Mouse (Mus musculus) megakaryocyte, adult 5-6 weeks (primary cell): Measurements from ENCODE around the gene Mgat5b. TPM values are rescaled to one million over a fixed set of nuclear protein-coding genes. Genes with fewer than 3 reads are reported as not detected.

Experiments used
- ATAC-seq: 2 replicates; pipeline ENCODE4 v1.8.0; 2016; ENCODE audit warnings: mild to moderate bottlenecking, inconsistent platforms; ENCODE audit not compliant: poor library complexity, severe bottlenecking
- total RNA-seq, 2 experiments: library from RNA; stranded (forward) in 1 of 2; stranded (reverse) in 1 of 2; fragments of 153-499, 151-499 nt in 1 of 2; fragments of 221-1000, 200-1000 nt in 1 of 2; gene quantifications; 2 replicates each; pipeline versions ENCODE4 v1.2.3 to v1.2.4; 2015 to 2017

The Mgat5b gene
- total RNA-seq, 2 experiments from 2014 or later: 0.22 TPM; not detected in 1

DNA sequence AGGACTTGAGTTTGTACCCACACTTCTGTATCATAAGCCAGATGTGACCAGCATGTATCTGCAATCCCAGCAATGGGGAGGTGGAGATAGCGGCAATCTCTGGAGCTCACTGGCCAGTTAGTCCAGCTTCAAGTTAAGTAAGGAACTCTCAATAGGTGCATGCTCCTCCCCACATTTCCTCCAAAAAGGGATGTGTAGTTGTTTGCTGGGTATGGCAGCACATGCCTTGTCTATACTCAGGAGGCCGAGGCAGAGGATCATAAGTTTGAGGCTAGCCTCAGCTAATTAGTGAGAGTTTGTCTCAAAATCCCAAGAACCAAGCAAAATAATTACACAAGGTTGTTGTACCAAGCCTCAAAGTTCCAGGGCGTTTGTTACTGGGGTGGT lies 110.9 kb downstream of the Mgat5b start:
- ATAC-seq: no peak

DNA sequence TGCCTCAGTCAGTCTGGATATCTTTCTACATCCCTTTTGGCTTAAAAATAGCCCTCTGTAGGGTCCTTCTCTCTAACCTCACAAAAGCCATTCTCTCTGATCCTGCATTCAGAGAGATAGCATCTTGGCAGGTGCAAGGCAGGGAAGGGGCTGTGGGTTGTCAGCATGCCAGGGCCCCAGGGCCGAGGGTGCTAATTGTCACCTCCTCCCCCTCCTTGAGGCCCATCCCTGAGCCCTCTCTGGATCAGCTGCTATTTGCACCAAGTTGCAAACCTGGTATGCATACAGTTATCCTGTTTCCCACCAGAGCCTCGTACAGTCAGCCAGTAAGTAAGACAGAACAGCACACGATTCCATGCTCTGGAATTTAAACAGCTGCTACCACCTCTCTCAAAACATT lies 111.4 kb downstream of the Mgat5b start:
- ATAC-seq: no peak

DNA sequence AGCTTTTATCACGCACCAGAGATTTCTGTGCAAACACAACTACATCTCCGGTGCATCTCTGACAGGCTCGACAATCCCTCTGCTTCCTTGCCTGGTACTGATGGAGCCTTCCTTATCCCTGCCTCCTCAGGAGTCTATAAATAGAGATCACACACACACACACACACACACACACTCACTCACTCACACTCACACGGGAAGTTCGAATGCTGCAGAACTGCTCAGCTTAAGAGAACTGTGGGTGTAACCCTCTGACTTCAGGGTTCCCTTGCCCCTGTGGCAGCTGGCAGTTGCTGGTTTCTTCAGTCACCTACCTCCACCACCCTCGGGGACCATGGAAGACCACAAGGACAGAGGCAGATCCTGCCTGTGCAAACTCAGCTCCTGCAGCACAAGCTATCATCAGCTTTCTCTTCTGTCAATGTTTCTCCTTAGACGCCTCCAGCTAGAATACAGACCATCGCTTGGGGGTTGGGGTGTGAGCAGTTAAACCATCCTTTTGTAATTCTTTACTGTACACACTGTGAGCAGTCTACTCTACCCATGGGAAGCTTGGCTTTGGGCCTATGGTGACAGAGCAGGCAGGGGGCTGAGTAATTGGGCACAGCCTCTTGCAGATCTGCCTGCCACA lies 111.9 kb downstream of the Mgat5b start:
- ATAC-seq: no peak

DNA sequence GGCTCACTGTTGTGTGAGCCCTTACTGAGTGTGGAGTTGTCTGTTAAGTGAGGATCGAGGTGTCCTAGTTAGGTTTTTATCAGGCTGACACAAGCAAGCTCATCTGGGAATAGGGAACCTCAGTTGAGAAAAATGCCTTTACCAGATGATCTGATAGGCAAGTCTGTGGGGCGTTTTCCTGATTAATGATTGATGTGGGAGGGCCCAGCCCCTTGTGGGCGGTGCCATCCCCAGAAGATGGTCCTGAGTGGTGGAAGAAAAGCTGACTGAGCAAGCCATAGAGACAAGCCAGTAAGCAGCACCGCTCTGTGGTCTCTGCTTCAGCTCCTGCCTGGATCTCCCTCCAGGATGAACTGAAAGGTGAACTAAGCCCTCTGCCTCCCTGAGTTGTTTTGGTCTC lies 112.6 kb downstream of the Mgat5b start:
- no peak for ATAC-seq

DNA sequence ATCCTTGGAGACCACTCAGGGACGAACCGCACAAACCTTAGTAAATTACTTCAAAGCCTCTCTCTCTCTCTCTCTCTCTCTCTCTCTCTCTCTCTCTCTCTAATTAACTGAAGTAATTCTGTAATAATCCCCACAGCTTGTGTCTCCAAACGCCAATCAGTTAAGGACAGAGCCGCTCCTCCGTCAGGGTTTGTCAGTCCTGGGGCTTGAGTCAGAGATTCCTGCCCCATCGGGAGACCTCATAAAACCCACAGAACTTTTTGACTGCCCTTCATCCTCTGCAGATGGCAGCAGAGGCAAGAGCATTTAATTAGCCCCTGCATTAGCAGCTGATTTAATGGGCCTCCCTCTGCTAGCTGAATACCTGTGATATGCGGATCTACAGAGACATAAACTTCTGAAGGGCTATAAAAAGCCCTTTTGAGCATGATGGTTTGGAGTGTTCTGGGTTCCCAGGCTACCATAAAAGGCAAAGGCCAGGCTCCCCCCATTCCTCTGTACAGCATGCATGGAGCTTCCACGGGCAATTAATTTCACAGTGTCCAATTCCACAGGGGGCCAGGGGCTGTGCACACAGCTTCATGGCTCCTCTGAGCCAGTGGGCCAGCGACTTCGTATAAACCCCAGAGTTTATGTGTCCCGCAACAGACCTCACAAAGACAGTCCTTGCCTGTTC lies 117.1 kb downstream of the Mgat5b start:
- no peak for ATAC-seq

Other genes with a start within 250 kb of the Mgat5b start
- gene St6galnac1, start 143.4 kb upstream of the Mgat5b start, total RNA-seq (2015): not detected in 2 replicates
- gene St6galnac1, start 143.4 kb upstream of the Mgat5b start, total RNA-seq (2017): not detected in 2 replicates
- 0.55 TPM in 1 of 2 replicates, not detected in the other for gene Mxra7, start 90.8 kb upstream of the Mgat5b start, total RNA-seq (2015)
- 0.33 TPM in 1 of 2 replicates, not detected in the other for gene Mxra7, start 90.8 kb upstream of the Mgat5b start, total RNA-seq (2017)
- 55.4 and 61.3 TPM in 2 replicates for gene Mettl23, start 75.6 kb upstream of the Mgat5b start, total RNA-seq (2015)
- gene Mettl23, start 75.6 kb upstream of the Mgat5b start, total RNA-seq (2017): 38.5 and 42.6 TPM in 2 replicates
- gene Jmjd6, start 75.4 kb upstream of the Mgat5b start, total RNA-seq (2015): 33.4 and 37.4 TPM in 2 replicates
- gene Jmjd6, start 75.4 kb upstream of the Mgat5b start, total RNA-seq (2017): 36.3 and 37.7 TPM in 2 replicates
- 22.2 and 26.2 TPM in 2 replicates for gene Mfsd11, start 66.4 kb upstream of the Mgat5b start, total RNA-seq (2015)
- 17.6 and 26.5 TPM in 2 replicates for gene Mfsd11, start 66.4 kb upstream of the Mgat5b start, total RNA-seq (2017)
- gene Srsf2, start 65.8 kb upstream of the Mgat5b start, total RNA-seq (2015): 784 and 845 TPM in 2 replicates
- gene Srsf2, start 65.8 kb upstream of the Mgat5b start, total RNA-seq (2017): 315 and 355 TPM in 2 replicates
- gene Sec14l1, start 196.3 kb downstream of the Mgat5b start, total RNA-seq (2015): 24.3 and 29.1 TPM in 2 replicates
- 32.3 and 41.7 TPM in 2 replicates for gene Sec14l1, start 196.3 kb downstream of the Mgat5b start, total RNA-seq (2017)